Mouse (Mus musculus) neural tube, embryonic 15.5 days (tissue): ENCODE data around the gene Lpin3. TPM values are rescaled to one million over a fixed set of nuclear protein-coding genes. Genes with fewer than 3 reads are reported as not detected.

Source experiments
- ATAC-seq: fragments of 200-750 bp; cut with Nextera tagmentation; 2 replicates; pipeline ENCODE4 v1.8.0; 2017; ENCODE audit warnings: mild to moderate bottlenecking, moderate TSS enrichment, moderate library complexity; ENCODE audit not compliant: low FRiP score
- H3K27ac ChIP-seq: fragments of 300-500 bp; sonication (generic); replicated peaks from 2 replicates; pipeline ENCODE4 v1.5.1; 2015; ENCODE audit warnings: mild to moderate bottlenecking, inconsistent platforms
- H3K27me3 ChIP-seq: fragments of 300-500 bp; sonication (generic); replicated peaks from 2 replicates; pipeline ENCODE4 v1.6.1; 2015; ENCODE audit warnings: inconsistent platforms
- H3K36me3 ChIP-seq: fragments of 300-500 bp; sonication (generic); 2 replicates; pipeline ENCODE4 v1.6.1; 2015; ENCODE audit warnings: inconsistent platforms
- H3K4me1 ChIP-seq: fragments of 300-500 bp; sonication (generic); 2 replicates; pipeline ENCODE4 v1.6.1; 2015; ENCODE audit warnings: inconsistent platforms
- H3K4me2 ChIP-seq: fragments of 300-500 bp; sonication (generic); 2 replicates; pipeline ENCODE4 v1.6.1; 2015; ENCODE audit warnings: inconsistent platforms, mild to moderate bottlenecking, moderate library complexity
- H3K4me3 ChIP-seq: fragments of 300-500 bp; sonication (generic); replicated peaks from 2 replicates; pipeline ENCODE4 v1.5.1; 2015; ENCODE audit warnings: mild to moderate bottlenecking, inconsistent platforms
- H3K9ac ChIP-seq: fragments of 300-500 bp; sonication (generic); replicated peaks from 2 replicates; pipeline ENCODE4 v1.6.1; 2015; ENCODE audit warnings: mild to moderate bottlenecking, inconsistent platforms
- H3K9me3 ChIP-seq: fragments of 300-500 bp; sonication (generic); replicated peaks from 2 replicates; pipeline ENCODE4 v1.6.1; 2016; ENCODE audit warnings: inconsistent platforms
- WGBS: fragments of 180-500 bp; shearing (Covaris S2); methylation state at CpG from one replicate; pipeline ENCODE4 v1.1.7; 2015; ENCODE audit warnings: mixed read lengths; 5-methylcytosine and 5-hydroxymethylcytosine counted together
- polyA plus RNA-seq: library from polyadenylated mRNA; unstranded; fragments of >200 nt; fragmentation: Nextera tagmentation; extraction: Ambion mirVana; gene quantifications from 2 replicates; pipeline ENCODE4 v1.2.1, GENCODE M21; 2015

Gene Lpin3
- 0.72 and 1.6 TPM in 2 replicates for polyA plus RNA-seq

GRCm38 (mm10) chr2:160880453-160881195 is at the start of gene Lpin3:
Gene Lpin3, plus strand, starts transcription at chr2:160880670.
- Histone ChIP-seq H3K36me3 (no peaks in the 10 kb centered on the region), H3K27ac (no peak within 1 kb of the TSS), H3K4me2 (no peak within 1 kb of the TSS), H3K9ac (no peak within 1 kb of the TSS), H3K4me1 (no peaks in the 10 kb centered on the region), H3K27me3 (no peaks in the 10 kb centered on the region), H3K9me3 (no peaks in the 10 kb centered on the region), H3K4me3 (no peak within 1 kb of the TSS)
- ATAC-seq, result no peak
- WGBS, result 68% methylated on average over 13 of the region's 13 CpGs

- Histone ChIP-seq H3K27ac (0 out of 2 replicates have a peak overlapping the region, but pooled peaks have one; percentile 33), H3K27me3 (no peaks in the 10 kb centered on the region), H3K9me3 (no peaks in the 10 kb centered on the region), H3K4me2 (no peak overlapping the region), H3K36me3 (no peaks in the 10 kb centered on the region), H3K9ac (no peak overlapping the region), H3K4me3 (no peak overlapping the region), H3K4me1 (no peaks in the 10 kb centered on the region)
- no peak for ATAC-seq
Measured at GRCm38 (mm10) chr2:160840838-160841237, 39.6 kb upstream of the Lpin3 start.

- H3K36me3 ChIP-seq, result no peaks in the 10 kb centered on the region
- ATAC-seq, result no peak
- H3K4me1 ChIP-seq, result 0 out of 2 replicates have a peak, but pooled peaks cover 2% of the 10 kb centered on the region
- H3K27ac ChIP-seq, result no peak overlapping the region
- 79% methylated on average over 1 of the region's 1 CpGs for WGBS
- no peak overlapping the region for H3K9ac ChIP-seq
- no peak overlapping the region for H3K4me2 ChIP-seq
- H3K27me3 ChIP-seq, result no peaks in the 10 kb centered on the region
- no peaks in the 10 kb centered on the region for H3K9me3 ChIP-seq
- no peak overlapping the region for H3K4me3 ChIP-seq
Measured at GRCm38 (mm10) chr2:160847664-160848063, 32.8 kb upstream of the Lpin3 start.

GRCm38 (mm10) chr2:160848186-160848585 is 32.3 kb upstream of the Lpin3 start:
- Histone ChIP-seq H3K4me1 (0 out of 2 replicates have a peak, but pooled peaks cover 2% of the 10 kb centered on the region), H3K27me3 (no peaks in the 10 kb centered on the region), H3K27ac (no peak overlapping the region), H3K4me2 (no peak overlapping the region), H3K36me3 (no peaks in the 10 kb centered on the region), H3K4me3 (no peak overlapping the region), H3K9ac (no peak overlapping the region), H3K9me3 (no peaks in the 10 kb centered on the region)
- 92% methylated on average over 2 of the region's 2 CpGs for WGBS
- ATAC-seq, result no peak

- Histone ChIP-seq H3K9ac (no peak overlapping the region), H3K27me3 (no peaks in the 10 kb centered on the region), H3K9me3 (no peaks in the 10 kb centered on the region), H3K4me1 (0 out of 2 replicates have a peak, but pooled peaks cover 2% of the 10 kb centered on the region), H3K27ac (no peak overlapping the region), H3K4me3 (no peak overlapping the region), H3K36me3 (no peaks in the 10 kb centered on the region), H3K4me2 (no peak overlapping the region)
- no peak for ATAC-seq
- WGBS, result 88% methylated on average over 3 of the region's 3 CpGs
Measured at GRCm38 (mm10) chr2:160849617-160850240, 30.7 kb upstream of the Lpin3 start.

- Histone ChIP-seq H3K9ac (no peak overlapping the region), H3K36me3 (no peaks in the 10 kb centered on the region), H3K4me2 (no peak overlapping the region), H3K4me1 (0 out of 2 replicates have a peak, but pooled peaks cover 2% of the 10 kb centered on the region), H3K27ac (no peak overlapping the region), H3K27me3 (no peaks in the 10 kb centered on the region), H3K4me3 (no peak overlapping the region), H3K9me3 (no peaks in the 10 kb centered on the region)
- 88% methylated on average over 3 of the region's 3 CpGs for WGBS
- no peak for ATAC-seq
Measured at GRCm38 (mm10) chr2:160850360-160850759, 30.1 kb upstream of the Lpin3 start.

- ATAC-seq, result no peak
- Histone ChIP-seq H3K4me2 (no peak overlapping the region), H3K27me3 (no peaks in the 10 kb centered on the region)
Measured at GRCm38 (mm10) chr2:160854687-160855086, 25.8 kb upstream of the Lpin3 start.

GRCm38 (mm10) chr2:160856359-160857102 is 23.9 kb upstream of the Lpin3 start:
- Histone ChIP-seq H3K4me1 (no peaks in the 10 kb centered on the region), H3K9ac (no peak overlapping the region), H3K36me3 (no peaks in the 10 kb centered on the region), H3K4me2 (no peak overlapping the region), H3K27ac (no peak overlapping the region), H3K4me3 (no peak overlapping the region), H3K9me3 (no peaks in the 10 kb centered on the region), H3K27me3 (no peaks in the 10 kb centered on the region)
- no peak for ATAC-seq
- WGBS, result 81% methylated on average over 5 of the region's 5 CpGs

More at GRCm38 (mm10) chr2:160854687-160855086, 25.8 kb upstream of the Lpin3 start:
- Histone ChIP-seq H3K4me1 (no peaks in the 10 kb centered on the region), H3K36me3 (no peaks in the 10 kb centered on the region), H3K9me3 (no peaks in the 10 kb centered on the region), H3K27ac (no peak overlapping the region), H3K9ac (no peak overlapping the region), H3K4me3 (no peak overlapping the region)

- WGBS, result 91% methylated on average over 1 of the region's 1 CpGs
- no peak for ATAC-seq
- H3K36me3 ChIP-seq, result no peaks in the 10 kb centered on the region
Measured at GRCm38 (mm10) chr2:160860363-160860762, 20.1 kb upstream of the Lpin3 start.

GRCm38 (mm10) chr2:160864112-160864511 is 16.4 kb upstream of the Lpin3 start:
- ATAC-seq, result no peak
- no peak overlapping the region for H3K9ac ChIP-seq
- H3K36me3 ChIP-seq, result no peaks in the 10 kb centered on the region
- no peak overlapping the region for H3K4me2 ChIP-seq
- 93% methylated on average over 1 of the region's 1 CpGs for WGBS
- H3K27ac ChIP-seq, result no peak overlapping the region
- H3K4me3 ChIP-seq, result no peak overlapping the region
- no peaks in the 10 kb centered on the region for H3K27me3 ChIP-seq
- H3K9me3 ChIP-seq, result no peaks in the 10 kb centered on the region; the same call in 1 of the 2 replicates
- H3K4me1 ChIP-seq, result no peaks in the 10 kb centered on the region

More at GRCm38 (mm10) chr2:160860363-160860762, 20.1 kb upstream of the Lpin3 start:
- H3K4me1 ChIP-seq, result no peaks in the 10 kb centered on the region
- no peaks in the 10 kb centered on the region for H3K27me3 ChIP-seq
- H3K9me3 ChIP-seq, result no peaks in the 10 kb centered on the region
- no peak overlapping the region for H3K4me3 ChIP-seq
- no peak overlapping the region for H3K27ac ChIP-seq
- no peak overlapping the region for H3K9ac ChIP-seq
- no peak overlapping the region for H3K4me2 ChIP-seq

GRCm38 (mm10) chr2:160865266-160865665 is 15.2 kb upstream of the Lpin3 start:
- Histone ChIP-seq H3K36me3 (no peaks in the 10 kb centered on the region), H3K27ac (no peak overlapping the region), H3K9me3 (no peaks in the 10 kb centered on the region; the same call in 1 of the 2 replicates), H3K27me3 (no peaks in the 10 kb centered on the region), H3K9ac (no peak overlapping the region), H3K4me2 (no peak overlapping the region), H3K4me1 (0 out of 2 replicates have a peak, but pooled peaks cover 4% of the 10 kb centered on the region), H3K4me3 (no peak overlapping the region)
- no peak for ATAC-seq
- 79% methylated on average over 2 of the region's 2 CpGs for WGBS
